ENCODE assay signal across 16 mouse cellular contexts in the genomic region with DNA sequence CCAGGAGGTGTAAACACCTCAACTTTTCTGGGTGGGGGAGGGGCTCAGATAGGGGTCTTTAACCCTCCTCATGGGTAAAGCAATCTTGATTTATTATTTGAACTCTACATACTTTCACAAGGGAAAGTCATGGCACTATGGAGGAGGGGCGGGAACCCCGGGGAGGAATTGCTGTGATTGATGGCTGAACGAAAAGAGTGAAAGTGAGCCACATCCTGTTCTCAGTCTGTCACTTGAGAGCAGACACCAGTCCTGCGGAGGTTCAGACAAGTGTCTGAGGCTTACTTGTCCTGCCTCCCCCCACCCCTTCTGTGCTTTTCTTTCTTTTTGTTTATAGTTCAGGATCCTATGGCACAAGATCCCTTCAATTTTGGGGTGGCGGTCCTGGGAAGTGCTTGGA. TPM values are rescaled to one million over a fixed set of nuclear protein-coding genes. Genes with fewer than 3 reads are reported as not detected.
DNase-seq lines count a peak whose midpoint lies in the region; ATAC-seq and TF ChIP-seq lines count a peak whose summit lies in the region.
"Had no signal": no experiment of that assay in that cellular context is flagged by ENCODE, and none has a peak within 500 bp of the region (broad histone marks: within the 10 kb centered on the region; RNA-seq: fewer than 3 reads in every experiment).

No protein-coding gene starts in this region.

- peak; percentile 27 for DNase-seq in lung, embryonic 14.5 days
- DNase-seq in lung, postnatal 36 days, result no peak
- peak; percentile 15 for DNase-seq in embryo, embryonic 10 days (ENCODE audit: low spot score)
- peak; percentile 23 for DNase-seq in mesoderm, embryonic 11.5 days (ENCODE audit: low read depth, low spot score)
- DNase-seq in forebrain, embryonic 14.5 days (ENCODE audit: low spot score), result no peak
- DNase-seq in left cerebral cortex, postnatal 14 days (ENCODE audit: low spot score in 2 of 2), result no peak
- DNase-seq: thymus, adult 2 months had no signal

- H3K4me1 ChIP-seq in lung, embryonic 14.5 days (ENCODE audit: insufficient read depth), result peaks cover 3% of the 10 kb centered on the region
- H3K4me1 ChIP-seq in forebrain, embryonic 14.5 days (ENCODE audit: control insufficient read depth, insufficient read depth, low read length), result no peaks in the 10 kb centered on the region

- intact Hi-C loops in left cerebral cortex, postnatal 14 days (cut with DNase I), result loop anchor here (1.0 kb wide), 1 partner anchor 142 kb away; a partner anchor contains a TSS

- no peaks in the 10 kb centered on the region for H3K9me3 ChIP-seq in lung, embryonic 14.5 days (ENCODE audit: low read depth, low read length)
- H3K9me3 ChIP-seq in forebrain, embryonic 14.5 days (replicated peaks; ENCODE audit: control insufficient read depth, low read length), result no peaks in the 10 kb centered on the region
- H3K9me3 ChIP-seq: forebrain, embryonic 13.5 days had no signal

- H3K27me3 ChIP-seq in lung, embryonic 14.5 days (ENCODE audit: insufficient read depth, low read length), result no peaks in the 10 kb centered on the region
- no peaks in the 10 kb centered on the region for H3K27me3 ChIP-seq in forebrain, embryonic 14.5 days (replicated peaks; ENCODE audit: control insufficient read depth, insufficient read depth, low read length)
- H3K27me3 ChIP-seq: forebrain, embryonic 13.5 days; Patski had no signal

- 23% methylated on average over 5 of the region's 5 CpGs for WGBS in lung, embryonic 14.5 days
- WGBS in forebrain, embryonic 14.5 days, result 77% methylated on average over 5 of the region's 5 CpGs

- TF ChIP-seq CTCF in lung, embryonic 14.5 days (IDR thresholded peaks at IDR 0.05; ENCODE audit: low read depth), result no peak

- H3K9ac ChIP-seq in lung, embryonic 14.5 days, result no peak overlapping the region
- no peak overlapping the region for H3K9ac ChIP-seq in forebrain, embryonic 14.5 days (ENCODE audit: low read length)

- no peaks in the 10 kb centered on the region for H3K36me3 ChIP-seq in lung, embryonic 14.5 days (ENCODE audit: insufficient read depth)
- H3K36me3 ChIP-seq in forebrain, embryonic 14.5 days (ENCODE audit: control insufficient read depth, insufficient read depth, low read length), result no peaks in the 10 kb centered on the region

- no peak overlapping the region for H3K4me3 ChIP-seq in lung, embryonic 14.5 days (ENCODE audit: low read depth, low read length)
- H3K4me3 ChIP-seq in forebrain, embryonic 14.5 days (ENCODE audit: low read depth, low read length), result no peak overlapping the region

- no peak overlapping the region for H3K27ac ChIP-seq in lung, embryonic 14.5 days (ENCODE audit: low read depth)
- H3K27ac ChIP-seq in forebrain, embryonic 14.5 days (ENCODE audit: low read depth, low read length), result no peak overlapping the region
- H3K27ac ChIP-seq: forebrain, embryonic 13.5 days had no signal

- no peak overlapping the region for H3K4me2 ChIP-seq in lung, embryonic 14.5 days
- H3K4me2 ChIP-seq in forebrain, embryonic 14.5 days (ENCODE audit: low read length), result no peak overlapping the region

- ATAC-seq in lung, embryonic 14.5 days (ENCODE audit: insufficient read depth), result no peak
- ATAC-seq in CD4-positive, CD25-positive, alpha-beta regulatory T cell, adult 4 months, result peak; percentile 70
- ATAC-seq in forebrain, embryonic 14.5 days, result no peak

RNA-seq across cellular contexts. Expression of a gene that starts 13.5 kb away (rescaled TPM):
- 0.09 and 0.18 TPM in 2 replicates for polyA plus RNA-seq in lung, embryonic 14.5 days (2014; fragmentation: Nextera tagmentation; extraction: Ambion mirVana)
- under 1 TPM; 0.09 to 0.16 TPM for polyA plus RNA-seq in CD4-positive, CD25-positive, alpha-beta regulatory T cell, adult 4 months (2017; shearing (Covaris generic))
- 0.14 TPM in 1 of 2 replicates, not detected in the other for polyA plus RNA-seq in forebrain, embryonic 14.5 days (2014; fragmentation: Nextera tagmentation; extraction: Ambion mirVana)
- total RNA-seq in left cerebral cortex, postnatal 14 days (2021), result under 1 TPM; 0.17 to 0.35 TPM
- total RNA-seq: heart, adult 18-20 months had no signal
- polyA plus RNA-seq: inflammation-experienced regulatory T-cells, adult 6 months had no signal

RNA-seq across cellular contexts. Expression of a gene that starts 46.6 kb away (rescaled TPM):
- polyA plus RNA-seq in lung, embryonic 14.5 days (2014; fragmentation: Nextera tagmentation; extraction: Ambion mirVana), result not detected in 2 replicates
- polyA plus RNA-seq in CD4-positive, CD25-positive, alpha-beta regulatory T cell, adult 4 months (2017; shearing (Covaris generic)), result not detected
- 0.09 TPM in 1 of 2 replicates, not detected in the other for polyA plus RNA-seq in forebrain, embryonic 14.5 days (2014; fragmentation: Nextera tagmentation; extraction: Ambion mirVana)
- total RNA-seq in left cerebral cortex, postnatal 14 days (2021), result under 1 TPM; 0.13 to 0.42 TPM
- total RNA-seq: heart, adult 18-20 months; heart, postnatal 10 days had no signal
- polyA plus RNA-seq: forebrain, embryonic 13.5 days; inflammation-experienced regulatory T-cells, adult 6 months; liver, embryonic 11.5 days; Patski had no signal

RNA-seq across cellular contexts. Expression of a gene that starts 48.7 kb away (rescaled TPM):
- 0.50 and 0.70 TPM in 2 replicates for polyA plus RNA-seq in lung, embryonic 14.5 days (2014; fragmentation: Nextera tagmentation; extraction: Ambion mirVana)
- polyA plus RNA-seq in CD4-positive, CD25-positive, alpha-beta regulatory T cell, adult 4 months (2017; shearing (Covaris generic)), result under 1 TPM in 1 of 2 experiments, not detected in 1; 0.08 TPM
- polyA plus RNA-seq in forebrain, embryonic 14.5 days (2014; fragmentation: Nextera tagmentation; extraction: Ambion mirVana), result 0.74 and 0.91 TPM in 2 replicates
- total RNA-seq in left cerebral cortex, postnatal 14 days (2021), result 1 to 10 TPM; 3.2 to 4.0 TPM
- polyA plus RNA-seq: forebrain, embryonic 13.5 days; inflammation-experienced regulatory T-cells, adult 6 months had no signal

RNA-seq across cellular contexts. Expression of a gene that starts 48.8 kb away (rescaled TPM):
- polyA plus RNA-seq in lung, embryonic 14.5 days (2014; fragmentation: Nextera tagmentation; extraction: Ambion mirVana), result not detected in 2 replicates
- polyA plus RNA-seq in CD4-positive, CD25-positive, alpha-beta regulatory T cell, adult 4 months (2017; shearing (Covaris generic)), result not detected
- polyA plus RNA-seq in forebrain, embryonic 14.5 days (2014; fragmentation: Nextera tagmentation; extraction: Ambion mirVana), result not detected in 2 replicates
- not detected for total RNA-seq in left cerebral cortex, postnatal 14 days (2021)
- total RNA-seq: adrenal gland, adult 2 months; heart, adult 18-20 months; heart, postnatal 10 days; left cerebral cortex, adult 8-10 months had no signal
- polyA plus RNA-seq: adrenal gland, adult 2 months; forebrain, embryonic 13.5 days; inflammation-experienced regulatory T-cells, adult 6 months; liver, embryonic 11.5 days; Patski; thymus, adult 2 months had no signal

RNA-seq across cellular contexts. Expression of a gene that starts 48.8 kb away (rescaled TPM):
- not detected in 2 replicates for polyA plus RNA-seq in lung, embryonic 14.5 days (2014; fragmentation: Nextera tagmentation; extraction: Ambion mirVana)
- polyA plus RNA-seq in CD4-positive, CD25-positive, alpha-beta regulatory T cell, adult 4 months (2017; shearing (Covaris generic)), result not detected
- not detected in 2 replicates for polyA plus RNA-seq in forebrain, embryonic 14.5 days (2014; fragmentation: Nextera tagmentation; extraction: Ambion mirVana)
- total RNA-seq in left cerebral cortex, postnatal 14 days (2021), result not detected
- total RNA-seq: heart, adult 18-20 months; heart, postnatal 10 days; left cerebral cortex, adult 8-10 months had no signal
- polyA plus RNA-seq: adrenal gland, adult 2 months; forebrain, embryonic 13.5 days; inflammation-experienced regulatory T-cells, adult 6 months; liver, embryonic 11.5 days; thymus, adult 2 months had no signal

Comparison
In these comparisons a context has a peak if more than half of its experiments do, and no peak if none do; other contexts are left out.
1. DNase-seq: peak in lung, embryonic 14.5 days (single experiment), embryo, embryonic 10 days (single experiment) and mesoderm, embryonic 11.5 days (single experiment); none in lung, postnatal 36 days (single experiment), forebrain, embryonic 14.5 days (single experiment) and left cerebral cortex, postnatal 14 days (0 of 2).